Mouse (Mus musculus): ENCODE measurements at regions not wholly inside any gene's neighbourhood (a gene's known extent, or its start where the extent isn't known, plus 50 kb on each side); places are given as distances from the start of the nearest gene placed in this dataset.

- no peak for DNase-seq (ENCODE audit: low read depth, low spot score)
These were observed 326.4 kb upstream of the Ddhd1 start for GRCm38 (mm10) chr14:45984135-45984892.

GRCm38 (mm10) chr14:45992041-45992869 lies 334.3 kb upstream of the Ddhd1 start:
- DNase-seq (ENCODE audit: low read depth, low spot score) = no peak

- DNase-seq (ENCODE audit: low read depth, low spot score) = no peak
These were observed 334.9 kb upstream of the Ddhd1 start for GRCm38 (mm10) chr14:45992870-45993135.

- DNase-seq (ENCODE audit: low read depth, low spot score) = no peak
These were observed 335.7 kb upstream of the Ddhd1 start for GRCm38 (mm10) chr14:45993669-45994068.

GRCm38 (mm10) chr14:45996760-45997159 lies 338.8 kb upstream of the Ddhd1 start:
- no peak for DNase-seq (ENCODE audit: low read depth, low spot score)

- no peak for DNase-seq (ENCODE audit: low read depth, low spot score)
These were observed 346.1 kb upstream of the Ddhd1 start for GRCm38 (mm10) chr14:46004078-46004477.

- DNase-seq (ENCODE audit: low read depth, low spot score) = no peak
These were observed 347.4 kb upstream of the Ddhd1 start for GRCm38 (mm10) chr14:46005307-46005706.

GRCm38 (mm10) chr14:46013232-46013631 lies 355.3 kb upstream of the Ddhd1 start:
- no peak for DNase-seq (ENCODE audit: low read depth, low spot score)

- no peak for DNase-seq (ENCODE audit: low read depth, low spot score)
These were observed 356.1 kb upstream of the Ddhd1 start for GRCm38 (mm10) chr14:46014090-46014489.

- DNase-seq (ENCODE audit: low read depth, low spot score) = no peak
These were observed 357.9 kb upstream of the Ddhd1 start for GRCm38 (mm10) chr14:46015682-46016400.

GRCm38 (mm10) chr14:46016701-46017106 lies 358.8 kb upstream of the Ddhd1 start:
- DNase-seq (ENCODE audit: low read depth, low spot score) = no peak

GRCm38 (mm10) chr14:46017286-46017685 lies 359.3 kb upstream of the Ddhd1 start:
- DNase-seq (ENCODE audit: low read depth, low spot score) = no peak

GRCm38 (mm10) chr14:46017976-46018375 lies 360.0 kb upstream of the Ddhd1 start:
- no peak for DNase-seq (ENCODE audit: low read depth, low spot score)

GRCm38 (mm10) chr14:46019240-46020025 lies 359.8 kb upstream of the Gm15217 start:
- no peak for DNase-seq (ENCODE audit: low read depth, low spot score)

- no peak for DNase-seq (ENCODE audit: low read depth, low spot score)
These were observed 344.9 kb upstream of the Gm15217 start for GRCm38 (mm10) chr14:46034301-46034700.

GRCm38 (mm10) chr14:46060622-46061381 lies 318.4 kb upstream of the Gm15217 start:
- no peak for DNase-seq (ENCODE audit: low read depth, low spot score)

GRCm38 (mm10) chr14:46067102-46067801 lies 312.0 kb upstream of the Gm15217 start:
- DNase-seq (ENCODE audit: low read depth, low spot score) = no peak

- no peak for DNase-seq (ENCODE audit: low read depth, low spot score)
These were observed 308.0 kb upstream of the Gm15217 start for GRCm38 (mm10) chr14:46071244-46071643.

GRCm38 (mm10) chr14:46076738-46077137 lies 302.5 kb upstream of the Gm15217 start:
- DNase-seq (ENCODE audit: low read depth, low spot score) = no peak

GRCm38 (mm10) chr14:46077406-46078131 lies 301.6 kb upstream of the Gm15217 start:
- DNase-seq (ENCODE audit: low read depth, low spot score) = no peak

All from CD4-positive, CD25-positive, alpha-beta regulatory T cell, adult 2 months (primary cell).